Mouse (Mus musculus): ENCODE results near the gene Pde8b.
"Not testable (repeated sequence)": the region's sequence is repeated elsewhere in the genome, so short reads cannot be mapped to it uniquely, and the experiment has no call there.

The Pde8b gene

DNA sequence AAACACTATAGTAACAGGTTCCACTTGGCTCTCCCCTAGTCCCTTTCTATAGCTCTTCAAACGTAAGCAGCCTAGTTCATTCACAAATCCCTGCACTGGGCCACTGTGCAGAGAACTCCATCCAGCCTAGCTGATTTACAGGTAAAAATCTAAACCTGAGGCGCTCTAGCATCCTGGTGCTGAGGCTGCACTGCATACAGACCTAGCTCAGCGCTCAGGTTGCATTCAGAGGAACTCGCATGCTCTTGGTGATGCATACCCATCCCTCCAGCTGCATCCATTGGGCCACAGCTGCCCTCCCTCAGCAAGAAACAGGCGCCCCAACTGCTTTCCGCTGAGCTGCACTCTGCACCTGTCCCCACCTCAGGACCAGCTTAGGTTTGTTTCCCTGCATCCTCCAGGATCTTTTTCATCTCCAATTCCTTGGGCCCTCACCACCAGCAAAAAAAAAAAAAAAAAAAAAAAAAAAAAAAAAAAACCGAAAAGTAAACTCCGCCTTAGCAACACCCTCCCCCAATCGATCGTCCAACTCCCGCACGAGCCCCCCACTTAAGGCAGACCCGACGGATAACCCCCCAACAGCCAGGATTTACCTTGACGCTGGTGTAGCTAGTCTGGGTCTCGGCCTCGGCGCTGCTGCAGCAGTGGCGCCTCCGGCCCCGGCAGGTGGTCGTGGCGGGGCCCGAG, 28.1 kb downstream of the Pde8b start:
- in situ Hi-C loops (cut with MboI, MseI): no loop called here

GRCm38 (mm10) chr13:95215661-95216170, 34.4 kb downstream of the Pde8b start:
- in situ Hi-C loops (cut with MboI, MseI): not testable (repeated sequence)

DNA sequence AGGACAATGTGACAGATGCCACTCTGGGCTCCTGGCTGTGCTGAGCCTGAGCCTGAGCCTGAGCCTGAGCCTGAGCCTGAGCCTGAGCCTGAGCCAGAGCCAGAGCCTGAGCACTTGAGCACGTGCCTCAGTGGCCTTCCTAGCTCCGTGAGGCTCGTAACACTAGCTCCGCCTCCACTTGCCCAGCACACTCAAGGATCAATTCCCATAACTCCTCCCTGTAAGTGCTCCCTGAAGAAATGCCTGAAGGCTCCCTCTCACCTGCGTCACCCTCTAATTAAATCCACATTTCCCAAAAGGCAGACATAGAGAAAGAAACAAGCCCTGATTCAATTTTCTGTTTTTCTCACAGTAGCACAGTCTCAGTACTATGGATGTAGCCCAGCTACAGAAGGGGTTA, 37.8 kb downstream of the Pde8b start:
- in situ Hi-C loops (cut with MboI, MseI): no loop called here

- in situ Hi-C loops (cut with MboI, MseI): not testable (repeated sequence)
These were observed 42.8 kb downstream of the Pde8b start for GRCm38 (mm10) chr13:95207301-95207700.

- in situ Hi-C loops (cut with MboI, MseI): no loop called here
These were observed 47.9 kb downstream of the Pde8b start for GRCm38 (mm10) chr13:95202151-95202758.

DNA sequence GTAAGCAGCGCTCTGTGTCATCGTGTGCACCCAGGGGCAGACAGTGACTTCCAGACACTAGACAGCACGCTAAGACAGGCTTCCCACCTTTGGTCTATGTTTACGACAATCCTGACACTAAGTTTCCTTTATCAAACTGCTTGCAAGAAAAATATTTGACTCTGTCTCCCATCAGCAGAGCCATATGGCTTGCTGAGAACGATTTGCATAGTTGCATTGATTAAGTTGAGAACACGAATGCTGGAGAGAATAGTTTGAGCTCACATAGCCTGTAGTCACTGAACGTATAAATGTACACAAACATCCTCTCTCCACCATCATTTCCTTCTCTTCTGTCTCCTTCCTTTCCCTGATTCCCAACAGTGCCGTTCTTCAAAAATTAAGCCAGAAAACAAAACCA, 49.3 kb downstream of the Pde8b start:
- in situ Hi-C loops (cut with MboI, MseI): no loop called here

DNA sequence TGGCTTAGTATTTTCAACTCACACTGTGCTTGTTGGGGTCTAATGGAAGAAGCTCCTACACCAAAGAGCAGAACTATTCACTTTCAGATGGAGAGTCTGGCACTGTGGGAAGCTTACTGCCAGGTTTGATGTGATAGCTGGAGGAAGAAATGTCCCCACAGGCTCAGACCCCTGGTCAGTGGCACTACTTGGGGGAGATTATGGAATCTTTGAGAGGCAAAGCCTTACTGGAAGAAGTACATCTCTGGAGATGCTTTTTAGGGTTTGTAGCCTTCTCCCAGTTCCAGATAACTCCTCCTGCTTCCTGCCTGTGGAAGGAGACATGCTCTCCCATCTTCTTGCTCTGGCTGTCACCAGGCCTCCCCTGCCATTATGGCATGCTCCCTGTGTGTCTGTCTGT, 50.1 kb downstream of the Pde8b start:
- in situ Hi-C loops (cut with MboI, MseI): no loop called here

- in situ Hi-C loops (cut with MboI, MseI): no loop called here
These were observed 53.9 kb downstream of the Pde8b start for GRCm38 (mm10) chr13:95196106-95196705.

DNA sequence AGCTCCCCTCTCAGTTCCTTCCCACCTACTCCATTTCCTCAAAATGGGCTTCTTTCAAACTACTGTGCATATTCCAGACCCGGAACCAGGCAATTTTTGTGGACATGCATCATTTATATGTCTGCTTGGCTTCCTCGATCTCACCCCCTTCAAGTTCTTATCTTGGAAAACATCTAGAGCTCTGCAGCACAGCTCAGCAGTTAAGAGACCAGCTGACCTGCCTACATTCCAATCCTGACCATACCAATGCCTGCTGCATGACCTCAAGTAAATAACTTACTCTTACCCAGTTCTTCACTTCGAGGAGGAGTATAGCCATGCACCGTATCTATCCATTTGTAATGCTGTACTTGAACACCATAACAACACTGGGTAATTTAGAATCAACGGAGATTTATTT, 58.2 kb downstream of the Pde8b start:
- in situ Hi-C loops (cut with MboI, MseI): loop anchor here (5.0 kb wide), 1 partner anchor 105 kb away; no protein-coding TSS in a partner anchor

- in situ Hi-C loops (cut with MboI, MseI): no loop called here
These were observed 61.0 kb downstream of the Pde8b start for GRCm38 (mm10) chr13:95189111-95189510.

GRCm38 (mm10) chr13:95187153-95187665, 62.9 kb downstream of the Pde8b start:
- in situ Hi-C loops (cut with MboI, MseI): no loop called here

DNA sequence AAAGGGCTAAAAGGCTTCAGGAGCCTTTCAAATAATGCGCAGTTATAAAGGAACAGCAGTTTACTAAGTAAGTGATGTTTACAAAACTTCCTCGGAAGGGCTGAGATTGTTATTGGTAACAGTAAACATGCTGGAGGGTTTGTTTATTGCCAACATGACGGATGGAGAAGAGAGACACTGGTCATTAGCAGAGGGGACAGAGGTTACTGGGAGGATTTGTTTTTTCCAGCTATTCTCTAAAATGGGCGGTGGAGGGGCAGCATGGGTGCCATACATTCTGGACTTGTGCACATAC, 63.4 kb downstream of the Pde8b start:
- in situ Hi-C loops (cut with MboI, MseI): no loop called here

DNA sequence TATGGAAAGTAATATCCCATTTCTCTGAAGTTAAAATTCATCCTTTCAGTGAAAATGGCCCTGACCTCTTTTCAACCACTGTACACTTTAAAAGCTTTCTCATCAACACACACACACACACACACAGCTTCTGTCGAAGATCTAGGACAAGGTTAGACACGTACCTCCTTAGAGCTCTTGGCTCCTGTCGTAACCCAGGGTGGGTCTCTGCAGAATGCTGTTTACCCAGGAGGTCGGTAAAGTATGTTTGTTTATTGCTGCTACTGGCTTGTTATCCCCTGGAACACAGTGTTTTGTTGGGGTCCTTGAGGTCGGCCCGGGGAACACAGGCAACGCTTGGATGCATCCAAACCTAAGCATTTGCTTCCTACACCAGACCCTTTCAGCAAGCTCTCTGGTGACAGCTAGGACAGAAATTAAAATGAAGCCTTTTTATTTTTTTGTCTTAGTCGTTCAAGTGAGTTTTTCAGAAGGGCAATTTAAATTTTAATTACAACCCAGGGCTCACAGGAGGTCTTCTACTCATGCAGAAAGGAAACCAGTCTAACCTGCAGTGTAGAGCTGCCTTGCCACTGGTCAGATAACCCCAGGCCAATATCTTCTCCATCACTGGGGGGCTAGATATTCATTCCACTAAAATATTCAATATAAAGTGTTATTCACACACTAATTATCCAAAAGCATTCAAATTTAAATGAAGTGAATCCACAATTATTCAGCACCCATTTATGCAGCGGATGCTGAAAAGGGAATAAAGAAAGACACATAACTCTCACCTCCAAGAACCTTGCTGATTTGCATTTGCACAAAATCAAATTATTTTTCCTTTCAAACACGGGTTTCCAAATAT, 64.0 kb downstream of the Pde8b start:
- in situ Hi-C loops (cut with MboI, MseI): no loop called here

- in situ Hi-C loops (cut with MboI, MseI): no loop called here
These were observed 66.5 kb downstream of the Pde8b start for GRCm38 (mm10) chr13:95183686-95184085.

GRCm38 (mm10) chr13:95180208-95180607, 69.9 kb downstream of the Pde8b start:
- in situ Hi-C loops (cut with MboI, MseI): no loop called here

- in situ Hi-C loops (cut with MboI, MseI): no loop called here
These were observed 72.8 kb downstream of the Pde8b start for GRCm38 (mm10) chr13:95177326-95177725.

- in situ Hi-C loops (cut with MboI, MseI): no loop called here
These were observed 73.7 kb downstream of the Pde8b start for GRCm38 (mm10) chr13:95176399-95176798.

- in situ Hi-C loops (cut with MboI, MseI): no loop called here
These were observed 75.9 kb downstream of the Pde8b start for GRCm38 (mm10) chr13:95174253-95174652.

- in situ Hi-C loops (cut with MboI, MseI): no loop called here
These were observed 77.8 kb downstream of the Pde8b start for GRCm38 (mm10) chr13:95172346-95172745.

- in situ Hi-C loops (cut with MboI, MseI): no loop called here
These were observed 89.9 kb downstream of the Pde8b start for GRCm38 (mm10) chr13:95160211-95160610.

- in situ Hi-C loops (cut with MboI, MseI): no loop called here
These were observed 91.2 kb downstream of the Pde8b start for GRCm38 (mm10) chr13:95158986-95159385.

DNA sequence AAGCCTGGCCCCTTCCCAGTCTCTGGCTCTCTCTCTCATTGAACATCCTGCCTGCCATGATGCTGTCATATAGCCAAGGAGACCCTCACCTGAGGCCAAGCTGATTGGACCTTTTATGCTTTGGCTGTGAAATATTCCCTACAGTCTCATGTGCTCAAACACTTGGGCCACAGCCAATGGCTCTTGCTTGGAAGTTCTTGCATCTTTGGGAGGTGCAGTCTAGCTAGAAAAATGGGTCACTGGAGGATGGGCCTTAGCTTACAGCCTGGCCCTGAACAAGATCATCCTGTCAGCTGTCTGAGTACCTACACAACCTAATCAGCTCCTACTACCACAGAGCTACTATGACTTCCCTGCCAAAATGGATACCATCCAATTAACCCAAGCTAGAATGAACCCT, 105.4 kb downstream of the Pde8b start:
- in situ Hi-C loops (cut with MboI, MseI): no loop called here

Measured in T-helper 2 cell (primary cell).